Mouse (Mus musculus) limb, embryonic 14.5 days (tissue): ENCODE results near the gene Myo1c. TPM values are rescaled to one million over a fixed set of nuclear protein-coding genes. Genes with fewer than 3 reads are reported as not detected.

ENCODE experiments used
- ATAC-seq: fragments of 200-750 bp; cut with Nextera tagmentation; 2 replicates; pipeline ENCODE4 v1.8.0; 2017; ENCODE audit warnings: low read depth, moderate number of reproducible peaks, moderate TSS enrichment; ENCODE audit not compliant: low FRiP score
- DNase-seq: peaks from one replicate; pipeline ENCODE4 v3.0.0-alpha.2; 2015; ENCODE audit warnings: low spot score
- H3K27ac ChIP-seq: fragments of 300-500 bp; sonication (generic); replicated peaks from 2 replicates; pipeline ENCODE4 v1.5.1; 2014; ENCODE audit warnings: low read depth, mild to moderate bottlenecking, low read length, moderate library complexity, mixed read lengths
- H3K27me3 ChIP-seq: fragments of 300-500 bp; sonication (generic); 2 replicates; pipeline ENCODE4 v1.6.1; 2014; ENCODE audit warnings: low read length, mixed read lengths; ENCODE audit not compliant: control insufficient read depth, insufficient read depth
- H3K36me3 ChIP-seq: fragments of 300-500 bp; sonication (generic); 2 replicates; pipeline ENCODE4 v1.6.1; 2014; ENCODE audit warnings: mild to moderate bottlenecking, low read length, moderate library complexity, mixed read lengths; ENCODE audit not compliant: control insufficient read depth, insufficient read depth
- H3K4me1 ChIP-seq: fragments of 300-500 bp; sonication (generic); 2 replicates; pipeline ENCODE4 v1.6.1; 2014; ENCODE audit warnings: antibody characterized with exemption, low read length, mixed read lengths; ENCODE audit not compliant: control insufficient read depth, insufficient read depth
- H3K4me2 ChIP-seq: fragments of 300-500 bp; sonication (generic); replicated peaks from 2 replicates; pipeline ENCODE4 v1.6.1; 2014; ENCODE audit warnings: low read depth, mild to moderate bottlenecking, low read length, moderate library complexity; ENCODE audit not compliant: severe bottlenecking
- H3K4me3 ChIP-seq: fragments of 300-500 bp; sonication (generic); replicated peaks from 2 replicates; pipeline ENCODE4 v1.5.1; 2014; ENCODE audit warnings: low read length
- H3K9ac ChIP-seq: fragments of 300-500 bp; sonication (generic); 2 replicates; pipeline ENCODE4 v1.6.1; 2014; ENCODE audit warnings: mild to moderate bottlenecking, low read depth, low read length, moderate library complexity; ENCODE audit not compliant: severe bottlenecking
- H3K9me3 ChIP-seq: fragments of 300-500 bp; sonication (generic); 2 replicates; pipeline ENCODE4 v1.6.1; 2016; ENCODE audit warnings: low read length; ENCODE audit not compliant: control insufficient read depth
- POLR2A ChIP-seq: fragments of 200-500 bp; IDR thresholded peaks from 2 replicates; pipeline ENCODE4 v1.8.0; 2012; ENCODE audit warnings: inconsistent platforms, mild to moderate bottlenecking, moderate library complexity, borderline replicate concordance; ENCODE audit not compliant: insufficient read depth, insufficient read length; ENCODE audit errors: extremely low read depth
- WGBS: fragments of 180-500 bp; shearing (Covaris S2); extraction: QIAGEN DNeasy Blood & Tissue Kit; methylation state at CpG from one replicate; pipeline ENCODE4 v1.1.7; 2014; 5-methylcytosine and 5-hydroxymethylcytosine counted together
- polyA plus RNA-seq, 2 experiments: library from polyadenylated mRNA; depleted of rRNA in 1 of 2; stranded (reverse) in 1 of 2; unstranded in 1 of 2; fragments of >200 nt; fragmentation: Nextera tagmentation in 1 of 2; extraction: Ambion mirVana in 1 of 2; gene quantifications; 2 replicates each; pipeline versions ENCODE4 v1.2.1 to v1.2.3; 2012 to 2014

Myo1c gene
- polyA plus RNA-seq, 2 experiments, result 44.3 to 54.2 TPM

GRCm38 (mm10) chr11:75625820-75626219, 24.5 kb upstream of the Myo1c start:
- 91% methylated on average over 4 of the region's 4 CpGs for WGBS
- Histone ChIP-seq H3K4me3 (no peak overlapping the region), H3K27ac (no peak overlapping the region), H3K27me3 (no peaks in the 10 kb centered on the region), H3K36me3 (peaks cover 65% of the 10 kb centered on the region), H3K9me3 (no peaks in the 10 kb centered on the region), H3K4me2 (no peak overlapping the region), H3K9ac (no peak overlapping the region), H3K4me1 (0 out of 2 replicates have a peak, but pooled peaks cover 5% of the 10 kb centered on the region)
- no peak for ATAC-seq
- no peak for TF ChIP-seq POLR2A
- no peak for DNase-seq

DNA sequence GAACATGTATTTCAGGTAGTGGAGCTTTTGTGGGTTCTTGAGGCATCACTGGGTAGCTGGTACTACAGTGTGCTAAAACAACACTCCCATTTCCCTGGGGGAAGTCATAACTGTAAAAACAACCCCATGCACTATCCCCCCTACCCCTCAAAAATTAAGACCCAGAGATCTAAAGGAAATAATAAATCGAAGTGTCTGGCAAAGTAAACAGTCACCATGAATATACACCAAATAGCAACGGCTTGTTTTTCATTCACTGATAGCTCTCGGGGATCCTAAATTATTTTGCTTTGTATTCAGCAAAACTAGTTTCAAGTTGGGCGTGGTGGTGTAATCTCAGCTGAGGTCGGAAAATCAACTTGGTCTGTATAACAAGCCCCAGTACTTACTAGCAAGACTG, 20.2 kb upstream of the Myo1c start:
- H3K27ac ChIP-seq, result peak overlapping the region; percentile 67
- 18% methylated on average over 5 of the region's 5 CpGs for WGBS
- DNase-seq (no peak), ATAC-seq (no peak)
- TF ChIP-seq POLR2A, result no peak
- no peaks in the 10 kb centered on the region for H3K9me3 ChIP-seq
- H3K4me1 ChIP-seq, result peaks cover 10% of the 10 kb centered on the region; the same call in 1 of the 2 replicates
- peaks cover 43% of the 10 kb centered on the region for H3K36me3 ChIP-seq
- no peaks in the 10 kb centered on the region for H3K27me3 ChIP-seq
- peak overlapping the region; percentile 83 for H3K4me2 ChIP-seq
- H3K4me3 ChIP-seq, result peak overlapping the region; percentile 53
- peak overlapping the region; percentile 61; the same call in 1 of the 2 replicates for H3K9ac ChIP-seq

GRCm38 (mm10) chr11:75630645-75631229, 19.6 kb upstream of the Myo1c start, which contains the start of gene Inpp5k:
Gene Inpp5k (plus strand): TSS chr11:75630988.
- DNase-seq (peak; percentile 99), ATAC-seq (peak; percentile 99)
- Histone ChIP-seq H3K9ac (peak within 1 kb of the TSS; percentile 61), H3K4me2 (peak within 1 kb of the TSS; percentile 83), H3K9me3 (no peaks in the 10 kb centered on the region), H3K36me3 (peaks cover 43% of the 10 kb centered on the region), H3K27ac (peak within 1 kb of the TSS; percentile 67), H3K4me3 (peak within 1 kb of the TSS; percentile 53), H3K27me3 (no peaks in the 10 kb centered on the region), H3K4me1 (peaks cover 10% of the 10 kb centered on the region; the same call in 1 of the 2 replicates)
- peak; percentile 91; the same call in 1 of the 2 replicates for TF ChIP-seq POLR2A
- under 1% methylated on average over 47 of the region's 53 CpGs for WGBS

- DNase-seq (no peak), ATAC-seq (no peak)
- peak overlapping the region; percentile 53 for H3K4me3 ChIP-seq
- no peak for TF ChIP-seq POLR2A
- H3K27me3 ChIP-seq, result no peaks in the 10 kb centered on the region
- peak overlapping the region; percentile 83 for H3K4me2 ChIP-seq
- H3K9me3 ChIP-seq, result no peaks in the 10 kb centered on the region
- peak overlapping the region; percentile 61 for H3K9ac ChIP-seq
- H3K36me3 ChIP-seq, result peaks cover 34% of the 10 kb centered on the region
- peaks cover 10% of the 10 kb centered on the region; the same call in 1 of the 2 replicates for H3K4me1 ChIP-seq
- H3K27ac ChIP-seq, result no peak overlapping the region
- WGBS, result 13% methylated on average over 13 of the region's 13 CpGs
Observed at GRCm38 (mm10) chr11:75631561-75632225, 18.6 kb upstream of the Myo1c start.

DNA sequence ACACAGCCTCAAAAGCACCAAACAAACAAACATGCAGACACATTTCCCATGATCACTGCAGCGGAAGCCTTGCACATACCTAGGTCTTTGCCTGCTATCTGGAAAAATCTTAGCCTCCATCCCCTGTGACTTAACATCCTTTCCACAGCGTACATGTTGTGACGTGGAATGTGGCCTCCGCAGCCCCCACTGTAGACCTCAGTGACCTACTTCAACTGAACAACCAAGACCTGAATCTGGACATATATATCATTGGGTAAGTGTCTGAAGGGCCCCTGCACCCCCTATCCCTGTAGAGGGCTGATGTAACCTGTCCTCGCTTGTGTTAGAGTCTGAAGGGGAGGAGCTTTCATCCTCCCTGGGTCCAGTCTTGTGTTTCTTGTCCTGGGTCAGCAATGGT, 17.4 kb upstream of the Myo1c start:
- peaks cover 10% of the 10 kb centered on the region; the same call in 1 of the 2 replicates for H3K4me1 ChIP-seq
- H3K9ac ChIP-seq, result no peak overlapping the region
- no peaks in the 10 kb centered on the region for H3K9me3 ChIP-seq
- no peaks in the 10 kb centered on the region for H3K27me3 ChIP-seq
- 89% methylated on average over 5 of the region's 5 CpGs for WGBS
- no peak overlapping the region for H3K27ac ChIP-seq
- H3K36me3 ChIP-seq, result peaks cover 32% of the 10 kb centered on the region
- ATAC-seq (no peak), DNase-seq (no peak)
- H3K4me3 ChIP-seq, result no peak overlapping the region
- no peak for TF ChIP-seq POLR2A
- H3K4me2 ChIP-seq, result no peak overlapping the region
